Mouse (Mus musculus) NIH3T3 (cell line): ENCODE results near the gene Mettl27.

Experiments
- DNase-seq: peaks from one replicate; pipeline ENCODE4 v3.0.0-alpha.2; 2012; ENCODE audit warnings: low read depth

Gene Mettl27

DNA sequence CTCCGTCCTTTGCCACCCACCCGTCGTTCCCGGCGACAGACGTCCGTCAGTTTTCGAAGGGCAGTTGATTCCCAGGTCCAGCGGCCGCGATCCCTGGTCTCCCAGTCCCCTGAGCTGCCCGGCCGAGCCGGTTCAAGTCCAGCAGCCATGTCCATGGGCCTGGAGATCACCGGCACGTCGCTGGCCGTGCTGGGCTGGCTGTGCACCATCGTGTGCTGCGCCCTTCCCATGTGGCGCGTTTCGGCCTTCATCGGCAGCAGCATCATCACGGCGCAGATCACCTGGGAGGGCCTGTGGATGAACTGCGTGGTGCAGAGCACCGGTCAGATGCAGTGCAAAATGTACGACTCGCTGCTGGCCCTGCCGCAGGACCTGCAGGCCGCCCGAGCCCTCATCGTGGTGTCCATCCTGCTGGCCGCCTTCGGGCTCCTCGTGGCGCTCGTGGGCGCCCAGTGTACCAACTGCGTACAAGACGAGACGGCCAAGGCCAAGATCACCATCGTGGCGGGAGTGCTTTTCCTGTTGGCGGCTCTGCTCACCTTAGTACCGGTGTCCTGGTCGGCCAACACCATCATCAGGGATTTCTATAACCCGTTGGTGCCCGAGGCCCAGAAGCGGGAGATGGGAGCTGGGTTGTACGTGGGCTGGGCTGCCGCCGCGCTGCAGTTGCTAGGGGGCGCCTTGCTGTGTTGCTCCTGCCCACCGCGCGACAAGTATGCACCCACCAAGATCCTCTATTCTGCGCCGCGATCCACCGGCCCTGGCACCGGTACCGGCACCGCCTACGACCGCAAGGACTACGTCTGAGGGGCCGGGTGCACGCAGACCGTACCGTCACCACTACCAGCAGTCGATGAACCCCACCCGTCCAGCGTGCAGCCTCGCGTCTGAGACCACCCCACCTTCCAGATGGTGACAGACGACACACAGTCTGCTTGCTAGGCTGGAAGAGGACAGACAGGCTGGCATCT lies 54.4 kb downstream of the Mettl27 start:
- DNase-seq: no peak

DNA sequence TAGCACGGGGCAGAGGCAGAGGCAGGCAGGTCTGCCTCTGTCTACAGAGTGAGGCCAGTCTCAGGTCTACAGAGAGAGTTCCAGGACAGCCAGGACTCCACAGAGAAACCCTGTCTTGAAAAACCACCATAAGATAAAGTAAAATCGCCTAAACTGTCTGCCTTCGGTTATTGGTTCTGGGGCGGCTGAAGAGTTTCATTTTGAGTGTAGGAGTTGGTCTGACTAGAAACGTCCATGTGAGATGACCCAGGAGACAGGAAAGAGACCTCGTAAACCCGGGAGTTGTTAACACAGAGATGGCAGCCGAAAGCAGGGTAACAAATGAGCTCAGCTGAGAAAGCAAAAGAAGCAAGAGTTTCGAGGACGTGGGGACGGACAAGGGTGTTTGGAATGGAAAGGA lies 57.0 kb downstream of the Mettl27 start:
- no peak for DNase-seq

DNA sequence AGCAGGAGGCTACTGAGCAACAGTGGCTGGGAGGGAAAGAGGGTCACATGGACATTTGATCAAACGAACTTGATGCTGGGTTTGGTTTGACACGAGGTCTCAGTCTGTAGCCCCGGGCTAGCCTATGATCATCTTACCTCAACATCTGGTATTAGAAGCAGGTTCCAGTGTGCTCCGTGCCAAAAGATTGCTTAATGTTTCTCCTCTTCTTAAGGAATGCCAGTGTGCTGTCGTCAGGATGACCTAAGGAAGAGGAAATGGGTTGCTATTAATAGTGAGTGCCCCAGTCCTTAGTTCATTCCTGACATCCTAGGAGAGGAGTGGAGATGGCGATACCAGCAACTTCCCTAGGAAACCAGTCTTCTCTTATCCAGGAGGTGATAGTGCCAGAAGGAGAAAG lies 57.6 kb downstream of the Mettl27 start:
- DNase-seq: peak; percentile 89
